ENCODE assay signal across 8 mouse cellular contexts in genomic region chr6:59209299-59209707, GRCm38 (mm10). TPM values are rescaled to one million over a fixed set of nuclear protein-coding genes. Genes with fewer than 3 reads are reported as not detected.
A peak's percentile ranks its signal among the peaks of the same experiment; 100 is the strongest.
DNase-seq lines count a peak whose midpoint lies in the region; ATAC-seq lines count a peak whose summit lies in the region.

No protein-coding gene starts in this region.

- peaks cover 6% of the 10 kb centered on the region; the same call in 1 of the 2 replicates for H3K36me3 ChIP-seq in hindbrain, embryonic 10.5 days
- no peaks in the 10 kb centered on the region for H3K36me3 ChIP-seq in limb, embryonic 11.5 days (ENCODE audit: control insufficient read depth, insufficient read depth, low read length)
- H3K36me3 ChIP-seq in midbrain, embryonic 14.5 days (ENCODE audit: control insufficient read depth, insufficient read depth, low read length) = no peaks in the 10 kb centered on the region

- H3K9me3 ChIP-seq in hindbrain, embryonic 10.5 days = no peaks in the 10 kb centered on the region
- H3K9me3 ChIP-seq in limb, embryonic 11.5 days (ENCODE audit: control insufficient read depth, low read length) = no peaks in the 10 kb centered on the region
- H3K9me3 ChIP-seq in midbrain, embryonic 14.5 days (ENCODE audit: control insufficient read depth, low read length) = no peaks in the 10 kb centered on the region

- peak overlapping the region; percentile 86 for H3K9ac ChIP-seq in limb, embryonic 11.5 days (ENCODE audit: low read length)
- H3K9ac ChIP-seq in midbrain, embryonic 14.5 days (replicated peaks; ENCODE audit: low read length) = peak overlapping the region; percentile 86

- peak overlapping the region; percentile 92 for H3K27ac ChIP-seq in hindbrain, embryonic 10.5 days
- H3K27ac ChIP-seq in limb, embryonic 11.5 days (replicated peaks; ENCODE audit: low read depth, low read length) = no peak overlapping the region
- H3K27ac ChIP-seq in midbrain, embryonic 14.5 days (replicated peaks; ENCODE audit: low read depth, low read length) = peak overlapping the region; percentile 86

- H3K4me3 ChIP-seq in hindbrain, embryonic 10.5 days = peak overlapping the region; percentile 74
- peak overlapping the region; percentile 74 for H3K4me3 ChIP-seq in limb, embryonic 11.5 days (ENCODE audit: low read depth, low read length)
- H3K4me3 ChIP-seq in midbrain, embryonic 14.5 days (replicated peaks; ENCODE audit: low read depth, low read length) = peak overlapping the region; percentile 86

- H3K4me1 ChIP-seq in hindbrain, embryonic 10.5 days (replicated peaks) = peaks cover 8% of the 10 kb centered on the region
- H3K4me1 ChIP-seq in limb, embryonic 11.5 days (ENCODE audit: control insufficient read depth, insufficient read depth, low read length) = peaks cover 4% of the 10 kb centered on the region; the same call in 1 of the 2 replicates
- peaks cover 5% of the 10 kb centered on the region for H3K4me1 ChIP-seq in midbrain, embryonic 14.5 days (ENCODE audit: control insufficient read depth, insufficient read depth, low read length)

- H3K4me2 ChIP-seq in limb, embryonic 11.5 days (ENCODE audit: low read depth, severe bottlenecking) = peak overlapping the region; percentile 60
- peak overlapping the region; percentile 65 for H3K4me2 ChIP-seq in midbrain, embryonic 14.5 days (ENCODE audit: low read length)

- peak; percentile 74; the same call in 1 of the 2 replicates for ATAC-seq in limb, embryonic 11.5 days (ENCODE audit: insufficient number of reproducible peaks, low FRiP score, low TSS enrichment, low read depth)
- ATAC-seq in midbrain, embryonic 14.5 days (ENCODE audit: low FRiP score, low TSS enrichment) = peak; percentile 70

- 54% methylated on average over 5 of the region's 5 CpGs for WGBS in hindbrain, embryonic 10.5 days
- WGBS in limb, embryonic 11.5 days = 42% methylated on average over 5 of the region's 5 CpGs
- WGBS in midbrain, embryonic 14.5 days = 42% methylated on average over 5 of the region's 5 CpGs

- peak; percentile 21 for DNase-seq in cerebellum, adult 11-12 months
- no peak for DNase-seq in cerebellum, postnatal 36 days
- peak; percentile 63 for DNase-seq in A20 (ENCODE audit: low read depth, low spot score)
- DNase-seq in c-Kit-positive CD71-positive TER-119-positive erythroid progenitor cells, embryonic 14.5 days (ENCODE audit: low spot score) = peak; percentile 30
- DNase-seq in hindbrain, embryonic 10.5 days (ENCODE audit: low spot score) = peak; percentile 10
- no peak for DNase-seq in limb, embryonic 11.5 days (ENCODE audit: low spot score)
- DNase-seq in midbrain, embryonic 14.5 days = peak; percentile 53
- no peak for DNase-seq in spleen, adult 12 weeks (ENCODE audit: low spot score)

- H3K27me3 ChIP-seq in hindbrain, embryonic 10.5 days (ENCODE audit: insufficient read depth, poor library complexity, severe bottlenecking) = no peaks in the 10 kb centered on the region
- no peaks in the 10 kb centered on the region for H3K27me3 ChIP-seq in limb, embryonic 11.5 days (ENCODE audit: control insufficient read depth, insufficient read depth, low read length)
- no peaks in the 10 kb centered on the region for H3K27me3 ChIP-seq in midbrain, embryonic 14.5 days (ENCODE audit: control insufficient read depth, insufficient read depth, low read length)

RNA-seq across cellular contexts. Expression of gene Tigd2, which starts 0.6 kb away (rescaled TPM):
- 6.3 and 8.2 TPM in 2 replicates for polyA plus RNA-seq in hindbrain, embryonic 10.5 days (2016; fragmentation: Nextera tagmentation; extraction: Ambion mirVana)
- polyA plus RNA-seq in limb, embryonic 11.5 days (2014; fragmentation: Nextera tagmentation; extraction: Ambion mirVana) = 13.2 and 16.4 TPM in 2 replicates
- 12.1 and 13.6 TPM in 2 replicates for polyA plus RNA-seq in midbrain, embryonic 14.5 days (2014; fragmentation: Nextera tagmentation; extraction: Ambion mirVana)

Comparison
In these comparisons a context has a peak if more than half of its experiments do, and no peak if none do; other contexts are left out.
1. DNase-seq: peak in cerebellum, adult 11-12 months (single experiment), A20 (single experiment), c-Kit-positive CD71-positive TER-119-positive erythroid progenitor cells, embryonic 14.5 days (single experiment), hindbrain, embryonic 10.5 days (single experiment) and midbrain, embryonic 14.5 days (single experiment); none in cerebellum, postnatal 36 days (0 of 2), limb, embryonic 11.5 days (single experiment) and spleen, adult 12 weeks (single experiment).
2. Peak in every context shown above with its lines, with median percentiles within 50 percentile points of each other: H3K4me3 ChIP-seq.